Mouse (Mus musculus) midbrain, embryonic 14.5 days (tissue): ENCODE measurements around the gene Usp33. TPM values are rescaled to one million over a fixed set of nuclear protein-coding genes. Genes with fewer than 3 reads are reported as not detected.

Experiments used
- ATAC-seq: fragments of 200-750 bp; cut with Nextera tagmentation; 2 replicates; pipeline ENCODE4 v1.8.0; 2017; ENCODE audit warnings: moderate number of reproducible peaks, moderate library complexity; ENCODE audit not compliant: low FRiP score, low TSS enrichment
- DNase-seq: peaks from one replicate; pipeline ENCODE4 v3.0.0-alpha.2; 2015
- H3K27ac ChIP-seq: fragments of 300-500 bp; sonication (generic); replicated peaks from 2 replicates; pipeline ENCODE4 v1.5.1; 2014; ENCODE audit warnings: mild to moderate bottlenecking, low read depth, low read length, moderate library complexity
- H3K27me3 ChIP-seq: fragments of 300-500 bp; sonication (generic); 2 replicates; pipeline ENCODE4 v1.6.1; 2014; ENCODE audit warnings: low read length, control low read depth, mixed read lengths; ENCODE audit not compliant: control insufficient read depth, insufficient read depth
- H3K36me3 ChIP-seq: fragments of 300-500 bp; sonication (generic); 2 replicates; pipeline ENCODE4 v1.6.1; 2014; ENCODE audit warnings: low read length, control low read depth; ENCODE audit not compliant: control insufficient read depth, insufficient read depth
- H3K4me1 ChIP-seq: fragments of 300-500 bp; sonication (generic); 2 replicates; pipeline ENCODE4 v1.6.1; 2014; ENCODE audit warnings: mild to moderate bottlenecking, antibody characterized with exemption, low read length, control low read depth; ENCODE audit not compliant: control insufficient read depth, insufficient read depth
- H3K4me2 ChIP-seq: fragments of 300-500 bp; sonication (generic); 2 replicates; pipeline ENCODE4 v1.6.1; 2014; ENCODE audit warnings: mild to moderate bottlenecking, low read length, moderate library complexity
- H3K4me3 ChIP-seq: fragments of 300-500 bp; sonication (generic); replicated peaks from 2 replicates; pipeline ENCODE4 v1.5.1; 2014; ENCODE audit warnings: low read depth, low read length
- H3K9ac ChIP-seq: fragments of 300-500 bp; sonication (generic); replicated peaks from 2 replicates; pipeline ENCODE4 v1.6.1; 2014; ENCODE audit warnings: mild to moderate bottlenecking, low read length, moderate library complexity
- H3K9me3 ChIP-seq: fragments of 300-500 bp; sonication (generic); 2 replicates; pipeline ENCODE4 v1.6.1; 2016; ENCODE audit warnings: low read length, control low read depth, mixed read lengths; ENCODE audit not compliant: control insufficient read depth
- WGBS: fragments of 180-500 bp; shearing (Covaris S2); extraction: QIAGEN DNeasy Blood & Tissue Kit; methylation state at CpG from one replicate; pipeline ENCODE4 v1.1.7; 2014; 5-methylcytosine and 5-hydroxymethylcytosine counted together
- polyA plus RNA-seq: library from polyadenylated mRNA; unstranded; fragments of >200 nt; fragmentation: Nextera tagmentation; extraction: Ambion mirVana; gene quantifications from 2 replicates; pipeline ENCODE4 v1.2.1, GENCODE M21; 2014

Usp33 gene
- polyA plus RNA-seq, 1 experiment from 2014 or later, result 117 TPM

DNA sequence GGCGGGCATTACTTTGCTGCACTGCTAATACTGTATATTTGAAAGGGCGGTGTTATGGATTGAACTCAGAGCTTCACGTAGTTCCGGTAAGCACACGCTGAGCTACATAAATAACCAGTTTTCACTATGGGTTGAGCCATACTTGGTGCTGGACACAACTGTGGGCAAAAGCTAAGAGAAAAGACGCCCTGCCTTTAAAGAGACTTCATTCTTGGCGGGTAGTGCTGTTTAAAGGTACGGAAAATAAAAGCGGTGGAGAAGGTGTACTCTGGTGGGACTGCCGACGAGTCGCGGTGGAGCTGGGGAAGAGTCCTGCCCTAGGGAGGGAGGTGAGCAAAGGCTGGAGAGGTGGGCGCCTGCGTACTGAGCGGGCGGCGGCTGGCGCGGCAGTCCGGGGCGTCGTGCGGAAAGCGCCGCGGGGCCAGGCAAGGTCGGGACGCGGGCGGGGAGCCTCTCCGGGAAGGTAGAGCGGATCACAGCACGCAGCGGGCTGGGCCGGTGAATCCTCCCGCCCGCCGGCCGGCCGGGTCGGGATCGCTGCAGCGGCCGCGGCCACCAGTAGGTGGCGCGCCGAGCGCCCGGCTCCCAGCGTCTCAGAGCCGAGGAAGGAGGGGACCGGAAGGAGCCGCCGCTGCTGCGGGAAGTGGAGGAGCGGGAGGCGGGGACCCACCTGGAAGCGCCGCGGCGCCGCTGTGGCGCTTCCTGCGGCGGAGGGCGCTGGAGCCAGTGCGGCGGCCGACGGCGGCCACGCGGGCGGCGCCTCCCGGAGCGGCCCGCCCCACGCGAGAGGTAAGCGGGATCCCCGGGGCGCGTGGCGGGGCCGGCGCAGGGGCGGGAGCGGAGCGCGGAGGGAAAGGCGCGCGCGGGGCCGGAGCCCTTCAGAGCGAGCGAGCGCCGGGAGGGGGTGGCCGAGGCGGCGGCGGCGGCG is 49.3 kb downstream of the Usp33 start, which contains the start of gene Zzz3:
TSS of gene Zzz3 (plus strand) at position 124 of the 928 bp plus-strand sequence.
- no peaks in the 10 kb centered on the region for H3K27me3 ChIP-seq
- peaks cover 17% of the 10 kb centered on the region for H3K4me1 ChIP-seq
- ATAC-seq (peak; percentile 93), DNase-seq (peak; percentile 95)
- WGBS, result under 1% methylated on average over 90 of the region's 108 CpGs
- peak within 1 kb of the TSS; percentile 89 for H3K9ac ChIP-seq
- peak within 1 kb of the TSS; percentile 90 for H3K4me2 ChIP-seq
- H3K4me3 ChIP-seq, result peak within 1 kb of the TSS; percentile 71
- peak within 1 kb of the TSS; percentile 98 for H3K27ac ChIP-seq
- H3K36me3 ChIP-seq, result peaks cover 24% of the 10 kb centered on the region
- no peaks in the 10 kb centered on the region for H3K9me3 ChIP-seq

DNA sequence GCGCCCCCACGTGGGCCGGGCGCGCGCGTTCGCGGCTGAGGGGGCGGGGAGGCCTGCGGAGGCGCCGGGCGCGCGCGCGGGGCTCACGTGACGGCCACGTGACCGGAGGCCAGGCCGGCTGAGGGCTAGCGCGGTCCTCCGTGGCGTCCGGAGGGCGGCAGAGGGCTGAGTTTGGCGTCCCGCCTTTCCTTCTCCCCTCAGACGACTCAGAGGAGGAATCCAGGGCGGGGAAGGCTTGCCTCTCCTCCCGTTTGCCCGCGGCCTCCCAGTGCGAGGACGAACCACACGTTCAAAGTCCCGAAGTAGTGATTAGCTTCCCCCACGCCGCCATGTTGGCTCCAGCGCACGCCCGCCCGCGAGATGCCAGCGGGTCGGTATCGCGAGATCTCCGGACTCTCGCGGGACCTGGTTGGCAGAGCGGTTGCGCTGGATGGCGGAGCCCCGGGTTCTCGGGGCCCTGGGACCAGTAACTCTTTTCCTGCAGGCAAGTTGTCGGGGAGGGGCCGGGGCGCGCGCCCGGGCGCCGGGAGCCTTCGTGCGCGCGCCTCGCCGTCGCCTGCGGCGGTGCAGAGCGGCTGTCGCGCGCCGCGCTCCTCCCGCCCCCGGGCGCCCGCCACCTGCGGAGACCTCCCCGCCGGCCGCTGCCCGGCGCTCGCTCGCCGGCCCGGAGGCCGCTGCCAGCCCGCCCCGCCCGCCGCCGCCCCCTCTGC is 50.2 kb downstream of the Usp33 start:
- H3K36me3 ChIP-seq, result peaks cover 18% of the 10 kb centered on the region
- ATAC-seq (peak; percentile 92), DNase-seq (peak; percentile 98)
- no peaks in the 10 kb centered on the region for H3K9me3 ChIP-seq
- under 1% methylated on average over 94 of the region's 102 CpGs for WGBS
- peak overlapping the region; percentile 89 for H3K9ac ChIP-seq
- H3K4me2 ChIP-seq, result peak overlapping the region; percentile 90
- H3K4me1 ChIP-seq, result peaks cover 17% of the 10 kb centered on the region
- peak overlapping the region; percentile 71 for H3K4me3 ChIP-seq
- H3K27me3 ChIP-seq, result no peaks in the 10 kb centered on the region
- peak overlapping the region; percentile 98 for H3K27ac ChIP-seq

DNA sequence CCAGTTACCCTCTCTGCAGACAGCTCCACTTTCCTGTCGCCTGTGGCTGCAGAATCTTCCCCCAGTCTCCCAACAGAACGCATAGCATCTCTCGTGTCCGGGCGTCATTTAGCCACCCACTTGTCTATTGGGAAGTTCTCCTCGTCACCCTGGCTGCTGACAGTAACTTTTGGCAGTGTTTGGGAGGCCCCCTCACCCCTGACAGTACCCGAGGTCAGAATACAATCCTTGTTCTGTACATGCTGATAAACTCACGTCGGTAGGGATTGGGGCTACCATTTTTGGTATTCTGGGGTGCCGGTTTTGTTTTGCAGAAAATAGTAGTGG is 50.7 kb downstream of the Usp33 start:
- peak overlapping the region; percentile 89 for H3K9ac ChIP-seq
- DNase-seq (no peak), ATAC-seq (no peak)
- peak overlapping the region; percentile 90 for H3K4me2 ChIP-seq
- H3K4me1 ChIP-seq, result peaks cover 17% of the 10 kb centered on the region
- peak overlapping the region; percentile 98 for H3K27ac ChIP-seq
- H3K9me3 ChIP-seq, result no peaks in the 10 kb centered on the region
- WGBS, result 2% methylated on average over 10 of the region's 10 CpGs
- H3K36me3 ChIP-seq, result peaks cover 14% of the 10 kb centered on the region
- H3K4me3 ChIP-seq, result peak overlapping the region; percentile 71
- no peaks in the 10 kb centered on the region for H3K27me3 ChIP-seq

DNA sequence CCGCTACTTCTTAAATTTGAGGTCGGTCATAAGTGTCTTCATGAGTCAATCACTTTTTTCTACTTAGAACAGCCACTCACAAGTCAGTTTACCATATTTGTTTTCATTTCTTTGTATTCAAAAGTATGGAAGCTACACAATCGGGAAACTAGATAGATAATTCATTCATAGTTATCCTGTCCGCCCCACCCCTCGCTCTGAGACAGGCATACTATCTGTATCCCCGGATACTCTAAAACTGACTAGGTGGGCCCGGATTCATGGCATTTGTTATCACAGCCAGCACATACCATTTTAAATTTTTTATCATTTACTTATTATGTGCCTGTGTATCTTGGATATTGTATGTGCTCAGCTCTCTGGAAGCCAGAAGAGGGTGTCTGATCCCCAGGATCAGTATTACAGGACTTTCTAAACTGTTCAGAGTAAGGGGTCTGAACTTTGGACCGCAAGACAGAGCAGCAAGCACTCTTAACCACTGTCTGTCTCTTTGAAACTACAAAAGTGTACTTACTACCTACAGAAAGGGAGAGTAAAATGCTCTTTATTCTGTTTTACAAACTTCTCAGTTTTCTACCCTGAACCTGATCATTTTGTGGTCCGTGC is 51.2 kb downstream of the Usp33 start:
- H3K9ac ChIP-seq, result peak overlapping the region; percentile 89
- H3K4me1 ChIP-seq, result peaks cover 17% of the 10 kb centered on the region
- no peak for ATAC-seq
- peak overlapping the region; percentile 71 for H3K4me3 ChIP-seq
- no peaks in the 10 kb centered on the region for H3K27me3 ChIP-seq
- peak overlapping the region; percentile 90 for H3K4me2 ChIP-seq
- 58% methylated on average over 9 of the region's 9 CpGs for WGBS
- no peak for DNase-seq
- no peak overlapping the region for H3K27ac ChIP-seq
- no peaks in the 10 kb centered on the region for H3K9me3 ChIP-seq
- peaks cover 9% of the 10 kb centered on the region for H3K36me3 ChIP-seq

DNA sequence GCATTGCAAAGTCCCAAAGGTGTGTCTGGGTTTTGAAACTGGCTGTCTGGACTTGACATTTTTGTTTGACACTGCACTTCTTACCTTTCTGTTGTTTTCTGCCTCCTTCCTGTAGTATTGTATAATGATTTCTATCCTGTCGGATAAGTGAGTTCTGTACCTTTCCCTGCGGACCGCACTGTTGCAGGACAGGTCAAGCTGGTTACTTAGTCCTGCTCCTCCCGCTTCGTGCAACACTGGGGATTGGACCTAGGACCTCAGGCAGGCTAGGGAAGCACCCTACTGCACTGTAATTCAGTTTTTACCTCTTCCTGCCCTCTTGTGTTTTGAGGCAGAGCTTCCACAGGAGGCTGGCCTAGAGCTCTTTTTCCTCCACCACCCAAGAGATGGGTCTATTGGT is 54.2 kb downstream of the Usp33 start:
- H3K27ac ChIP-seq, result no peak overlapping the region
- no peaks in the 10 kb centered on the region for H3K36me3 ChIP-seq
- no peak for ATAC-seq
- H3K4me3 ChIP-seq, result no peak overlapping the region
- no peak for DNase-seq
- H3K4me2 ChIP-seq, result no peak overlapping the region
- H3K9ac ChIP-seq, result no peak overlapping the region
- H3K4me1 ChIP-seq, result peaks cover 8% of the 10 kb centered on the region; the same call in 1 of the 2 replicates
- 92% methylated on average over 5 of the region's 5 CpGs for WGBS
- no peaks in the 10 kb centered on the region for H3K27me3 ChIP-seq
- no peaks in the 10 kb centered on the region for H3K9me3 ChIP-seq

DNA sequence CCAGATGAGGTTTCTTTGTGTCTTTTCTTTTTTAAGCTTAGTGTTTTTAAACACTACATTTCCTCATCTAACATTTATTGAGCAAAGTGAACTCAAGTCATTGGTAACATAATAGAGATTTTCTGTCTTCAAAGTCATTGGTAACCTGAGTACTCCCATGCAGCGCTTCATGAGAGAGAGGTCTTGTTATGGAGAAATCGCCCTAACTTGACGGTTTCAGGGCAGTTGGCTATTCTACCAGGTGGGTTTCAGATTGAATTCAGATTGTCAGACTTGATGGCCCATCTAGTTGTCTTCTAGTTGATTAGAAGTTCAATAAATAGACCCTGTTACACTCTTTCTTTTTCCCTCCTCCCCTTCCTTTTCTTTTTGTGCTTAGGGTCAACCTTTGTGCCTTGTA is 54.6 kb downstream of the Usp33 start:
- peaks cover 8% of the 10 kb centered on the region; the same call in 1 of the 2 replicates for H3K4me1 ChIP-seq
- no peaks in the 10 kb centered on the region for H3K9me3 ChIP-seq
- no peak for ATAC-seq
- WGBS, result 88% methylated on average over 3 of the region's 3 CpGs
- no peak overlapping the region for H3K27ac ChIP-seq
- no peak overlapping the region for H3K4me2 ChIP-seq
- no peaks in the 10 kb centered on the region for H3K27me3 ChIP-seq
- H3K4me3 ChIP-seq, result no peak overlapping the region
- DNase-seq, result no peak
- no peaks in the 10 kb centered on the region for H3K36me3 ChIP-seq
- no peak overlapping the region for H3K9ac ChIP-seq

DNA sequence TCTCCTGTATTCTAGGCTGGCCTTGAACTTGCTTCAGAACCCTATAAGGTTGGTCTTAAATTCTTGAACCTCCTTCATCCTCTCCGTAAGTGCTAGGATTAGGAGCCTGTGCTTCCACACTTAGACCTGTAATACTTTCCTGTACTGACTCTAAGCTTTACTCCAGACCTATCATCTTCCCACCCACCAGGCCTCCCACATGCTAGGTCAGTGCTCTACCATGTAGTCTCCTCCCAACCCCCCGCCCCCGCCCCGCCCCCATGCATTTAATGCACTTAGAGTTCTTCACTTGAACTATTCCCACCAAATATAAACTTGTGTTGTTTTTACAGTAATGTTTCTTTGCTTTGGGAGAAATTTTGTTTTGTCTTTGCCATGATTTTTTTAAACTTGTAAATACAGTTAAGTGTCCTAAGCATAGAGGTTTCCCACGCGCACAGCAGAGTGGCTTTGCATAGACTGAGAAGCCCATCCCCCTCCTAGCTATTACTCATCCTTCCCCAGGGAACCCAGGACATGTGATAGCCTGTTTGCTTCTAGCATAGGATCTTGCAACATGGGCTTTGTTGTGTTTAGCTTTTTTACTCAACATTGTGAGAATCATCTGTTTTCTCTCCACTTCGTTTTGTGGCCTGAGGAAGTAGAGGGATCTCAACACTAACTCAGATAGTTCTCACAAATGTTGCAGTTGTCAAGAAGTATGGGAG is 55.8 kb downstream of the Usp33 start:
- H3K9me3 ChIP-seq, result no peaks in the 10 kb centered on the region
- H3K4me2 ChIP-seq, result no peak overlapping the region
- no peak overlapping the region for H3K27ac ChIP-seq
- ATAC-seq (no peak), DNase-seq (peak; percentile 48)
- H3K4me1 ChIP-seq, result peaks cover 7% of the 10 kb centered on the region; the same call in 1 of the 2 replicates
- WGBS, result 87% methylated on average over 7 of the region's 7 CpGs
- H3K4me3 ChIP-seq, result no peak overlapping the region
- H3K27me3 ChIP-seq, result no peaks in the 10 kb centered on the region
- H3K36me3 ChIP-seq, result no peaks in the 10 kb centered on the region
- no peak overlapping the region for H3K9ac ChIP-seq

DNA sequence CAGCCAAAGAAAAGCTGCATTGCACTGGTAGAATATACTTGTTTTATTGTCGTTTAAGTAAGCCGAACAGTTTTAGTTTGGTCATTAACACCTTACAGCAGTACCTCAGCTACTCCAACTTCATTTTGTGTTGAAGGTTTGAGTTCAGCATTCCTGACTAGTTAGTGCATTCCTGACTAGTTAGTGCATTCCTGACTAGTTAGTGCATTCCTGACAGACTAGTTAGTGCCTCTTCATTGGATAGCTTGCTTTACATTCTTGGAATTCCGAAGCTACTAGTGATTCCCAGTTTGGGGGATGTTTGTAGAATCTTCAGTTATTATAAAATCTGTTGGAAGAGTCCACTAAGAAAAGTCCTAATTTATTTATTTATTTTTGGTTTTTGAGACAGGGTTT is 56.4 kb downstream of the Usp33 start:
- ATAC-seq (no peak), DNase-seq (no peak)
- Histone ChIP-seq H3K9me3 (no peaks in the 10 kb centered on the region), H3K9ac (no peak overlapping the region), H3K27ac (no peak overlapping the region), H3K4me1 (peaks cover 2% of the 10 kb centered on the region; the same call in 1 of the 2 replicates), H3K36me3 (no peaks in the 10 kb centered on the region), H3K4me3 (no peak overlapping the region), H3K27me3 (no peaks in the 10 kb centered on the region), H3K4me2 (no peak overlapping the region)
- WGBS, result 96% methylated on average over 3 of the region's 3 CpGs
